Mouse (Mus musculus) megakaryocyte, embryonic 14.5 days (primary cell): ENCODE data around the gene Crybb3. TPM values are rescaled to one million over a fixed set of nuclear protein-coding genes. Genes with fewer than 3 reads are reported as not detected.

Source experiments
- H3K27me3 ChIP-seq: replicated peaks from 2 replicates; pipeline ENCODE3; 2012; ENCODE audit warnings: inconsistent platforms
- H3K36me3 ChIP-seq: replicated peaks from 2 replicates; pipeline ENCODE3; 2012; ENCODE audit warnings: low read length, inconsistent platforms, mixed read lengths
- H3K4me1 ChIP-seq: 2 replicates; pipeline ENCODE4 v1.6.1; 2012; ENCODE audit warnings: inconsistent platforms
- H3K4me3 ChIP-seq: replicated peaks from 2 replicates; pipeline ENCODE3; 2012; ENCODE audit warnings: moderate library complexity, mild to moderate bottlenecking, inconsistent platforms
- H3K9me3 ChIP-seq: 2 replicates; pipeline ENCODE4 v1.6.1; 2012; ENCODE audit warnings: inconsistent platforms
- FLI1 ChIP-seq: IDR thresholded peaks from 2 replicates; pipeline ENCODE4 v1.6.1; 2012; ENCODE audit warnings: low read length, inconsistent platforms, mixed read lengths
- GATA1 ChIP-seq: IDR thresholded peaks from 3 replicates; pipeline ENCODE4 v1.6.1; 2012; ENCODE audit warnings: mixed read lengths, low read length, inconsistent platforms, borderline replicate concordance
- polyA plus RNA-seq: library from polyadenylated mRNA; stranded (reverse); fragments of >175 nt; gene quantifications from 2 replicates; pipeline ENCODE4 v1.2.3, GENCODE M21; 2012; ENCODE audit warnings: low replicate concordance; ENCODE audit not compliant: insufficient read depth

The Crybb3 gene
- polyA plus RNA-seq, 1 experiment: 1.6 TPM

- TF ChIP-seq GATA1 (no peak), FLI1 (no peak)
- no peaks in the 10 kb centered on the region for H3K36me3 ChIP-seq
- peaks cover 56% of the 10 kb centered on the region for H3K27me3 ChIP-seq
- H3K4me1 ChIP-seq: no peaks in the 10 kb centered on the region
- 0 out of 2 replicates have a peak, but pooled peaks cover 3% of the 10 kb centered on the region for H3K9me3 ChIP-seq
- no peak within 1 kb of the TSS for H3K4me3 ChIP-seq
Measured at GRCm38 (mm10) chr5:113070017-113070416, 11.4 kb downstream of the Crybb3 start, which contains the start of gene Crybb2. TSS of gene Crybb2 (minus strand) at chr5:113070117.

- Histone ChIP-seq H3K36me3 (no peaks in the 10 kb centered on the region), H3K4me3 (no peak overlapping the region), H3K4me1 (no peaks in the 10 kb centered on the region), H3K9me3 (peaks cover 10% of the 10 kb centered on the region), H3K27me3 (peaks cover 67% of the 10 kb centered on the region)
- TF ChIP-seq GATA1 (no peak), FLI1 (no peak)
Measured at GRCm38 (mm10) chr5:113054308-113054707, 27.1 kb downstream of the Crybb3 start.

GRCm38 (mm10) chr5:113050581-113051185, 30.7 kb downstream of the Crybb3 start:
- H3K4me1 ChIP-seq: no peaks in the 10 kb centered on the region
- peaks cover 50% of the 10 kb centered on the region for H3K27me3 ChIP-seq
- H3K4me3 ChIP-seq: peak overlapping the region; percentile 23
- peaks cover 18% of the 10 kb centered on the region for H3K9me3 ChIP-seq
- TF ChIP-seq FLI1: no peak
- H3K36me3 ChIP-seq: no peaks in the 10 kb centered on the region

- no peak for TF ChIP-seq GATA1
- TF ChIP-seq FLI1: no peak
- Histone ChIP-seq H3K9me3 (peaks cover 18% of the 10 kb centered on the region), H3K4me3 (no peak overlapping the region), H3K4me1 (no peaks in the 10 kb centered on the region), H3K27me3 (peaks cover 46% of the 10 kb centered on the region), H3K36me3 (no peaks in the 10 kb centered on the region)
Measured at GRCm38 (mm10) chr5:113049876-113050275, 31.5 kb downstream of the Crybb3 start.

GRCm38 (mm10) chr5:113045511-113046273, 35.7 kb downstream of the Crybb3 start:
- Histone ChIP-seq H3K4me3 (no peak overlapping the region), H3K4me1 (no peaks in the 10 kb centered on the region), H3K27me3 (peaks cover 35% of the 10 kb centered on the region), H3K36me3 (no peaks in the 10 kb centered on the region), H3K9me3 (peaks cover 7% of the 10 kb centered on the region)
- TF ChIP-seq GATA1 (no peak), FLI1 (no peak)

GRCm38 (mm10) chr5:113043531-113043930, 37.9 kb downstream of the Crybb3 start:
- Histone ChIP-seq H3K27me3 (peaks cover 35% of the 10 kb centered on the region), H3K36me3 (no peaks in the 10 kb centered on the region), H3K4me3 (no peak overlapping the region), H3K4me1 (no peaks in the 10 kb centered on the region), H3K9me3 (peaks cover 14% of the 10 kb centered on the region)
- TF ChIP-seq FLI1: no peak

DNA sequence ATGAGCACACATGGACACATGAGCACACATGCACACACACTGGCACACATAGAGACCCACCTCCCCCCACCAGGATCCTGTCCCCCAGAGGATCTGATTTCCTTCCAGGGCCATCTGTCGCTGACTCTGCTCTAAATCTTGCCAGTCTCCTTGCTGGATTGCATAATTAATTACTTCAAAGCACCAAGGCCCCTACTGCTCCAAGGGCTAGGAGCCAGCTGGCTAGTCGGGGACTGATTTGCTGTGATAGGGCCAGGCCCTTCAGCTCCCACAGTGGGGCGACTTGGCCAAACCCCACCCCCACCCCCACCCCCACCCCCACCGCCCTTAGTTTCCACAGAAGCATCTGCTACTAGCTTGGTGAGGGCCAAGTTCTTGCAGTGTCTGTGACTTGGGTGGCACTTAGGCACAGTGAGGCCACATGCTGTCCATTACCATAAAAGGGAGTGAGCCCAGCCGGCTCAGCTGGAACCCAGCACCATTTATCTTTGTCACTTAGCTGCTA, 39.8 kb downstream of the Crybb3 start:
- peaks cover 9% of the 10 kb centered on the region for H3K9me3 ChIP-seq
- no peak for TF ChIP-seq FLI1
- no peak for TF ChIP-seq GATA1
- peaks cover 33% of the 10 kb centered on the region for H3K27me3 ChIP-seq
- no peak overlapping the region for H3K4me3 ChIP-seq
- H3K36me3 ChIP-seq: no peaks in the 10 kb centered on the region
- H3K4me1 ChIP-seq: no peaks in the 10 kb centered on the region

GRCm38 (mm10) chr5:113040776-113041175, 40.6 kb downstream of the Crybb3 start:
- peaks cover 8% of the 10 kb centered on the region for H3K9me3 ChIP-seq
- no peak overlapping the region for H3K4me3 ChIP-seq
- TF ChIP-seq GATA1 (no peak), FLI1 (no peak)
- peaks cover 5% of the 10 kb centered on the region for H3K4me1 ChIP-seq
- H3K27me3 ChIP-seq: peaks cover 31% of the 10 kb centered on the region
- no peaks in the 10 kb centered on the region for H3K36me3 ChIP-seq

DNA sequence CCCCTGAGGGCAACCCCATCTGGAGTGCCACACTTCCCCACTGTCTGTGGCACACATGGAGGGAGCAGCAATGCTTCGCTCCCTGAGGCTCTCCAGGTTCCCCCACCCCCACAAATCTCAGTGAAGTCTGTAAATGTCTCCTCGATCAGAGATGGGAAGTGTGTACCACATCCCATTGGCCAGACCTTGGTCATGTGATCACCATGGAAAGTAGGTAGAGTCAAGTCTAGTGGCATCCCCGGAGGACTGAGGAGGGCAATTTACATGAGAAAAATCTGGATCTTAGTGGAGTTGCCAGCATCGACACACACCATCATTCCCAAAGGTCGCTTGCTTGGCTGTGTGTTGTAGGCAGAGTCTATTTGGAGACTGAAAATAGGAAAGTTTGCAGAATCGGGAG, 42.8 kb downstream of the Crybb3 start:
- H3K27me3 ChIP-seq: peaks cover 32% of the 10 kb centered on the region
- no peak overlapping the region for H3K4me3 ChIP-seq
- peaks cover 20% of the 10 kb centered on the region for H3K4me1 ChIP-seq
- peaks cover 8% of the 10 kb centered on the region for H3K9me3 ChIP-seq
- H3K36me3 ChIP-seq: no peaks in the 10 kb centered on the region
- TF ChIP-seq GATA1 (no peak), FLI1 (no peak)
